Mouse (Mus musculus) cerebellum, adult 2 months (tissue): ENCODE results near the gene Phykpl.

Experiments
- CTCF ChIP-seq: fragments of 200-500 bp; IDR thresholded peaks from 2 replicates; pipeline ENCODE4 v1.5.1; 2011; ENCODE audit warnings: low read depth, mild to moderate bottlenecking, control low read depth, low read length, moderate library complexity, borderline replicate concordance; ENCODE audit not compliant: insufficient read depth
- POLR2A ChIP-seq: fragments of 200-500 bp; IDR thresholded peaks from 2 replicates; pipeline ENCODE4 v1.6.1; 2011; ENCODE audit warnings: low read length, control low read depth, borderline replicate concordance; ENCODE audit not compliant: insufficient read depth

- no peak for TF ChIP-seq POLR2A
- no peak for TF ChIP-seq CTCF
Observed at GRCm38 (mm10) chr11:51602253-51602652, 17.7 kb downstream of the Phykpl start.
